Mouse (Mus musculus) limb, embryonic 14.5 days (tissue): Measurements from ENCODE around the gene Foxj2. TPM values are rescaled to one million over a fixed set of nuclear protein-coding genes. Genes with fewer than 3 reads are reported as not detected.

ENCODE experiments used
- ATAC-seq: fragments of 200-750 bp; cut with Nextera tagmentation; 2 replicates; pipeline ENCODE4 v1.8.0; 2017; ENCODE audit warnings: low read depth, moderate number of reproducible peaks, moderate TSS enrichment; ENCODE audit not compliant: low FRiP score
- DNase-seq: peaks from one replicate; pipeline ENCODE4 v3.0.0-alpha.2; 2015; ENCODE audit warnings: low spot score
- H3K27ac ChIP-seq: fragments of 300-500 bp; sonication (generic); replicated peaks from 2 replicates; pipeline ENCODE4 v1.5.1; 2014; ENCODE audit warnings: low read depth, mild to moderate bottlenecking, low read length, moderate library complexity, mixed read lengths
- H3K27me3 ChIP-seq: fragments of 300-500 bp; sonication (generic); 2 replicates; pipeline ENCODE4 v1.6.1; 2014; ENCODE audit warnings: low read length, mixed read lengths; ENCODE audit not compliant: control insufficient read depth, insufficient read depth
- H3K36me3 ChIP-seq: fragments of 300-500 bp; sonication (generic); 2 replicates; pipeline ENCODE4 v1.6.1; 2014; ENCODE audit warnings: mild to moderate bottlenecking, low read length, moderate library complexity, mixed read lengths; ENCODE audit not compliant: control insufficient read depth, insufficient read depth
- H3K4me1 ChIP-seq: fragments of 300-500 bp; sonication (generic); 2 replicates; pipeline ENCODE4 v1.6.1; 2014; ENCODE audit warnings: antibody characterized with exemption, low read length, mixed read lengths; ENCODE audit not compliant: control insufficient read depth, insufficient read depth
- H3K4me2 ChIP-seq: fragments of 300-500 bp; sonication (generic); replicated peaks from 2 replicates; pipeline ENCODE4 v1.6.1; 2014; ENCODE audit warnings: low read depth, mild to moderate bottlenecking, low read length, moderate library complexity; ENCODE audit not compliant: severe bottlenecking
- H3K4me3 ChIP-seq: fragments of 300-500 bp; sonication (generic); replicated peaks from 2 replicates; pipeline ENCODE4 v1.5.1; 2014; ENCODE audit warnings: low read length
- H3K9ac ChIP-seq: fragments of 300-500 bp; sonication (generic); 2 replicates; pipeline ENCODE4 v1.6.1; 2014; ENCODE audit warnings: mild to moderate bottlenecking, low read depth, low read length, moderate library complexity; ENCODE audit not compliant: severe bottlenecking
- H3K9me3 ChIP-seq: fragments of 300-500 bp; sonication (generic); 2 replicates; pipeline ENCODE4 v1.6.1; 2016; ENCODE audit warnings: low read length; ENCODE audit not compliant: control insufficient read depth
- POLR2A ChIP-seq: fragments of 200-500 bp; IDR thresholded peaks from 2 replicates; pipeline ENCODE4 v1.8.0; 2012; ENCODE audit warnings: inconsistent platforms, mild to moderate bottlenecking, moderate library complexity, borderline replicate concordance; ENCODE audit not compliant: insufficient read depth, insufficient read length; ENCODE audit errors: extremely low read depth
- WGBS: fragments of 180-500 bp; shearing (Covaris S2); extraction: QIAGEN DNeasy Blood & Tissue Kit; methylation state at CpG from one replicate; pipeline ENCODE4 v1.1.7; 2014; 5-methylcytosine and 5-hydroxymethylcytosine counted together
- polyA plus RNA-seq, 2 experiments: library from polyadenylated mRNA; depleted of rRNA in 1 of 2; stranded (reverse) in 1 of 2; unstranded in 1 of 2; fragments of >200 nt; fragmentation: Nextera tagmentation in 1 of 2; extraction: Ambion mirVana in 1 of 2; gene quantifications; 2 replicates each; pipeline versions ENCODE4 v1.2.1 to v1.2.3; 2012 to 2014

Foxj2 gene
- polyA plus RNA-seq, 2 experiments = 9.3 to 13.4 TPM

GRCm38 (mm10) chr6:122862434-122862833 is 42.7 kb downstream of the Foxj2 start:
- H3K4me1 ChIP-seq = no peaks in the 10 kb centered on the region
- no peak for TF ChIP-seq POLR2A

GRCm38 (mm10) chr6:122862871-122863270 is 43.2 kb downstream of the Foxj2 start:
- Histone ChIP-seq H3K27ac (no peak overlapping the region), H3K27me3 (no peaks in the 10 kb centered on the region), H3K4me3 (no peak overlapping the region), H3K9ac (no peak overlapping the region), H3K9me3 (peaks cover 9% of the 10 kb centered on the region), H3K4me1 (no peaks in the 10 kb centered on the region), H3K36me3 (no peaks in the 10 kb centered on the region), H3K4me2 (no peak overlapping the region)
- no peak for DNase-seq
- no peak for TF ChIP-seq POLR2A
- 93% methylated on average over 1 of the region's 1 CpGs for WGBS
- ATAC-seq = no peak

More at GRCm38 (mm10) chr6:122862434-122862833, 42.7 kb downstream of the Foxj2 start:
- WGBS = 71% methylated on average over 6 of the region's 6 CpGs
- Histone ChIP-seq H3K27ac (no peak overlapping the region), H3K9me3 (peaks cover 9% of the 10 kb centered on the region), H3K9ac (no peak overlapping the region), H3K4me3 (no peak overlapping the region), H3K36me3 (no peaks in the 10 kb centered on the region), H3K27me3 (no peaks in the 10 kb centered on the region), H3K4me2 (no peak overlapping the region)
- ATAC-seq (no peak), DNase-seq (no peak)

- no peaks in the 10 kb centered on the region for H3K36me3 ChIP-seq
- WGBS = 62% methylated on average over 4 of the region's 4 CpGs
- no peak for TF ChIP-seq POLR2A
- no peaks in the 10 kb centered on the region for H3K9me3 ChIP-seq
- H3K27ac ChIP-seq = no peak overlapping the region
- DNase-seq (no peak), ATAC-seq (no peak)
- no peaks in the 10 kb centered on the region for H3K27me3 ChIP-seq
- H3K4me1 ChIP-seq = no peaks in the 10 kb centered on the region
- H3K4me3 ChIP-seq = no peak overlapping the region
- H3K4me2 ChIP-seq = no peak overlapping the region
- no peak overlapping the region for H3K9ac ChIP-seq
These were observed 48.2 kb downstream of the Foxj2 start for GRCm38 (mm10) chr6:122867914-122868313.

GRCm38 (mm10) chr6:122869846-122870245 is 50.1 kb downstream of the Foxj2 start:
- DNase-seq (no peak), ATAC-seq (no peak)
- no peaks in the 10 kb centered on the region for H3K4me1 ChIP-seq
- no peaks in the 10 kb centered on the region for H3K36me3 ChIP-seq
- H3K4me3 ChIP-seq = no peak overlapping the region
- no peak overlapping the region for H3K27ac ChIP-seq
- H3K9ac ChIP-seq = no peak overlapping the region
- no peak for TF ChIP-seq POLR2A
- no peak overlapping the region for H3K4me2 ChIP-seq
- H3K9me3 ChIP-seq = no peaks in the 10 kb centered on the region
- no peaks in the 10 kb centered on the region for H3K27me3 ChIP-seq
- 77% methylated on average over 11 of the region's 11 CpGs for WGBS

- DNase-seq (no peak), ATAC-seq (no peak)
- no peak overlapping the region for H3K4me2 ChIP-seq
- no peak overlapping the region for H3K9ac ChIP-seq
- peaks cover 10% of the 10 kb centered on the region; the same call in 1 of the 2 replicates for H3K36me3 ChIP-seq
- no peaks in the 10 kb centered on the region for H3K9me3 ChIP-seq
- WGBS = 95% methylated on average over 5 of the region's 5 CpGs
- TF ChIP-seq POLR2A = no peak
- H3K27me3 ChIP-seq = no peaks in the 10 kb centered on the region
- peaks cover 7% of the 10 kb centered on the region for H3K4me1 ChIP-seq
- no peak overlapping the region for H3K27ac ChIP-seq
- no peak overlapping the region for H3K4me3 ChIP-seq
These were observed 53.1 kb downstream of the Foxj2 start for GRCm38 (mm10) chr6:122872800-122873199.
